Mouse (Mus musculus) MEL (cell line): ENCODE results near the gene Lrrc23.

Experiments
- CTCF ChIP-seq, 3 experiments: IDR thresholded peaks in 2 of 3; conservative IDR thresholded peaks in 1 of 3; 2 replicates each; pipeline ENCODE4 v1.5.1; 2011 to 2012; ENCODE audit warnings: low read length in 3 of 3, low read depth in 2 of 3, mild to moderate bottlenecking in 2 of 3, improper control_type of control experiment in 1 of 3, inconsistent platforms in 1 of 3, mixed read lengths in 1 of 3, moderate library complexity in 1 of 3; ENCODE audit not compliant: control insufficient read depth in 1 of 3, insufficient read depth in 1 of 3, poor library complexity in 1 of 3, severe bottlenecking in 1 of 3
- GABPA ChIP-seq: IDR thresholded peaks from 2 replicates; pipeline ENCODE4 v1.6.1; 2012; ENCODE audit warnings: low read depth, mild to moderate bottlenecking, inconsistent platforms, low read length, improper control_type of control experiment, moderate library complexity

DNA sequence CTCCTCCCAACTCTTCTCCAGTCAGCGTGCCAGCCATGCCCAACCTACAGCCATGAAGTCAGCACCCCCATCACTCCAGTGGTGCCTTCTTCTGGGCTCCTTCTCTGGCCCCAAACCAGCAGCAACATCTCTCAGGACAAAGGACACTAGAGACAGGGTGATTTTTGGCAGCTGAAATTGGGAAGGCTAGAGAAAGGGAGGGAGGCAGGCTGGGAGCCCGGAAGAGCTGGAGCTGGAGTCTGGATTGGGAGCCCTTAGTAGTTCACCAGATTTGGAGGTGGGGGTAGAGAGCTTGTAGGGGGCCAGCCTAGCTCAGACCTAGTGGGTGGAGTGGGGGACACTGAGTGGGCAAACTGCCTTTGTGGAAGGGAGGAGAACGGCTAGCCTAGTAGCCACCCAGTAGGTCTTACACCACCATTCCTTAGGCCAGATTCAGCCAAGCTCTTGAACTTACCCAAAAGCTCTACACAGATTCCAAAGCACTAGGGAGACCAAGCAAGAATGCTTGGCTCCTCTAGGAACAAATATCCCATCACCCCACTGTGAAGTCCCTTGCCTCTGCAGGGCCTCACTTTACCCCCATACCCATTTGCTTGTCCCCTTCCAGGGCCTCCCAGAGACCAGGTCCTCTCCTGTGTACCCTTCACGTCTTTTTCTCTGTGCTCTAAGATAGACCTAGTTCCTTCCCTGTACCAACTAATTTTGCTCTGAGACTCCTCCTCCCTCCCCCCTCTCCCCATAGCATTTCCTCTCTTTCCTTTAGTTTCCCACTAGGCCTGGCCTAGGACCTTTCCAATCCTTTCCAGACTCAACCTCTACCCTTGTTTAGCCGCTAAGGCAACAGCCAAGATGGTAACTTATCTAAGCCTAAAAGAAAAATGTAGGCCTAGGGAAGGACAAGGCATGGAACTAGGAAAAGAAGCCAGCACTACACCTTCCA, 21.3 kb downstream of the Lrrc23 start:
- no peak for TF ChIP-seq GABPA
- TF ChIP-seq CTCF (IDR thresholded peaks at IDR 0.05 in 2 of 3, conservative IDR thresholded peaks at IDR 0.05 in 1 of 3; ENCODE audit: control insufficient read depth in 1 of 3, insufficient read depth in 1 of 3, low read depth in 2 of 3, low read length in 3 of 3, poor library complexity in 1 of 3, severe bottlenecking in 1 of 3): no peak
